Mouse (Mus musculus) lung, postnatal 0 days (tissue): Measurements from ENCODE around the gene Abcf2.

Source experiments
- CTCF ChIP-seq: IDR thresholded peaks from 2 replicates; pipeline ENCODE4 v1.5.1; 2016; ENCODE audit warnings: antibody characterized with exemption, mild to moderate bottlenecking
- EP300 ChIP-seq: IDR thresholded peaks from 2 replicates; pipeline ENCODE4 v1.6.1; 2016; ENCODE audit warnings: antibody characterized with exemption, mild to moderate bottlenecking, control low read depth

GRCm38 (mm10) chr5:24605321-24605979 is 28.2 kb upstream of the Abcf2 start:
- TF ChIP-seq CTCF (no peak), EP300 (no peak)
